Comparison of ENCODE assay signal across 30 mouse cellular contexts in the genomic region with DNA sequence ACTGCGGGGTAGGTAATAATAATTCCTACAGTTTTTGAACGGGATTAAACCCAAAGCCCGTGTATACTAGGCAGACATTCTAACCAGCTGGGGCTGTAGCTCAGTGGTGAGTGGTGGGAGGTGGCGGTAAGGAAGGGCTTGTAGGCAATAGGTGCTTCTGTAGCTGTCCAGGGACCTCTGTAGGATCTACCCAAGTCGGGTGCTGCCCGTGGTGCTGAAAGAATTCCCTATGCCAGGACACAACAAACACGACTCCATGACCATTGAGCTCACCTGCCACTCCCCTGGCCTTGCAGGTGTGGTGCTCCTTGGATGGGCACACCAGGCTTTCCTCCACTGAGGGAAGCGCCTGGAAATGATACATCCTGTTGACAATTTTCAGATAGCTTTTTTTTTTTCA. TPM values are rescaled to one million over a fixed set of nuclear protein-coding genes. Genes with fewer than 3 reads are reported as not detected.
DNase-seq lines count a peak whose midpoint lies in the region; ATAC-seq and TF ChIP-seq lines count a peak whose summit lies in the region.
"Had no signal": no experiment of that assay in that cellular context is flagged by ENCODE, and none has a peak within 500 bp of the region (broad histone marks: within the 10 kb centered on the region; RNA-seq: fewer than 3 reads in every experiment).

No protein-coding gene starts in this region.

- DNase-seq in embryo, embryonic 10 days (ENCODE audit: low spot score), result peak; percentile 47
- no peak for DNase-seq in embryo, embryonic 11 days
- DNase-seq in 3T3-L1 (ENCODE audit: low read depth, low spot score) (peak; percentile 46), R1 (ENCODE audit: low read depth, low spot score) (peak; percentile 58)
- peak; percentile 43 for DNase-seq in limb, embryonic 14.5 days (ENCODE audit: low spot score)
- DNase-seq in ovary, postnatal 14 days (ENCODE audit: low spot score), result no peak
- DNase-seq in gastrocnemius, adult 8-10 months (ENCODE audit: low spot score in 2 of 2), result no peak
- no peak for DNase-seq in c-Kit-positive CD71-positive TER-119-positive erythroid progenitor cells, embryonic 14.5 days (ENCODE audit: low spot score)
- DNase-seq: adrenal gland, postnatal 25 days; cerebellum, adult 18-20 months; cerebellum, postnatal 10 days; gastrocnemius, postnatal 14 days; kidney, adult 9 months; kidney, postnatal 10 days; layer of hippocampus, adult 9-11 months; lung, postnatal 4 days; retina, postnatal 1 day; right cerebral cortex, postnatal 14 days; thymus, postnatal 14 days had no signal

- TF ChIP-seq POLR2A in limb, embryonic 14.5 days (IDR thresholded peaks at IDR 0.05; ENCODE audit: borderline replicate concordance, extremely low read depth, insufficient read depth, insufficient read length), result no peak

- no peaks in the 10 kb centered on the region for H3K4me1 ChIP-seq in limb, embryonic 14.5 days (ENCODE audit: control insufficient read depth, insufficient read depth, low read length)
- H3K4me1 ChIP-seq: embryonic facial prominence, embryonic 15.5 days; intestine, embryonic 15.5 days had no signal

- H3K27me3 ChIP-seq in limb, embryonic 14.5 days (ENCODE audit: control insufficient read depth, insufficient read depth, low read length), result no peaks in the 10 kb centered on the region
- H3K27me3 ChIP-seq: embryonic facial prominence, embryonic 15.5 days; forebrain, embryonic 13.5 days; intestine, embryonic 15.5 days; midbrain, embryonic 13.5 days had no signal

- ATAC-seq in limb, embryonic 14.5 days (ENCODE audit: low FRiP score, low read depth), result no peak
- ATAC-seq: forebrain, embryonic 13.5 days; hindbrain, postnatal 0 days; intestine, embryonic 15.5 days; midbrain, embryonic 13.5 days had no signal

- H3K4me3 ChIP-seq in limb, embryonic 14.5 days (replicated peaks; ENCODE audit: low read length), result no peak overlapping the region
- H3K4me3 ChIP-seq: embryonic facial prominence, embryonic 15.5 days; forebrain, embryonic 13.5 days; heart, embryonic 15.5 days; hindbrain, embryonic 12.5 days; intestine, embryonic 15.5 days; limb, embryonic 12.5 days; midbrain, embryonic 13.5 days had no signal

- H3K9me3 ChIP-seq in limb, embryonic 14.5 days (ENCODE audit: control insufficient read depth, low read length), result no peaks in the 10 kb centered on the region
- H3K9me3 ChIP-seq: embryonic facial prominence, embryonic 15.5 days; forebrain, embryonic 13.5 days; heart, embryonic 15.5 days; hindbrain, embryonic 12.5 days; intestine, embryonic 15.5 days; limb, embryonic 12.5 days; midbrain, embryonic 13.5 days had no signal

- no peak overlapping the region for H3K27ac ChIP-seq in limb, embryonic 14.5 days (replicated peaks; ENCODE audit: low read depth, low read length)
- H3K27ac ChIP-seq: embryonic facial prominence, embryonic 15.5 days; forebrain, embryonic 13.5 days; heart, embryonic 15.5 days; hindbrain, embryonic 12.5 days; hindbrain, postnatal 0 days; intestine, embryonic 15.5 days; limb, embryonic 12.5 days; midbrain, embryonic 13.5 days had no signal

- no peak overlapping the region for H3K4me2 ChIP-seq in limb, embryonic 14.5 days (replicated peaks; ENCODE audit: low read depth, low read length, severe bottlenecking)
- H3K4me2 ChIP-seq: embryonic facial prominence, embryonic 15.5 days; forebrain, embryonic 13.5 days; heart, embryonic 15.5 days; hindbrain, embryonic 12.5 days; intestine, embryonic 15.5 days; limb, embryonic 12.5 days; liver, embryonic 11.5 days; midbrain, embryonic 13.5 days had no signal

- WGBS in limb, embryonic 14.5 days, result 43% methylated on average over 8 of the region's 8 CpGs

- H3K36me3 ChIP-seq in limb, embryonic 14.5 days (ENCODE audit: control insufficient read depth, insufficient read depth, low read length), result no peaks in the 10 kb centered on the region
- H3K36me3 ChIP-seq: embryonic facial prominence, embryonic 15.5 days; heart, embryonic 15.5 days; hindbrain, embryonic 12.5 days; intestine, embryonic 15.5 days; limb, embryonic 12.5 days; midbrain, embryonic 13.5 days had no signal

- H3K9ac ChIP-seq in limb, embryonic 14.5 days (ENCODE audit: low read depth, low read length, severe bottlenecking), result no peak overlapping the region
- H3K9ac ChIP-seq: embryonic facial prominence, embryonic 15.5 days; forebrain, embryonic 13.5 days; heart, embryonic 15.5 days; hindbrain, embryonic 12.5 days; intestine, embryonic 15.5 days; limb, embryonic 12.5 days; midbrain, embryonic 13.5 days had no signal

RNA-seq across cellular contexts. Expression of gene Col16a1, which starts 22.1 kb away (rescaled TPM):
- 254 and 284 TPM in 2 replicates for polyA plus RNA-seq in limb, embryonic 14.5 days (2012; rRNA removed)
- 153 TPM in 2 replicates for polyA plus RNA-seq in limb, embryonic 14.5 days (2014; fragmentation: Nextera tagmentation; extraction: Ambion mirVana)
- 1 to 10 TPM; 1.6 to 4.1 (median 2.3) TPM for total RNA-seq in gastrocnemius, adult 8-10 months (2022)

RNA-seq across cellular contexts. Expression of gene Adgrb2, which starts 40.9 kb away (rescaled TPM):
- polyA plus RNA-seq in limb, embryonic 14.5 days (2012; rRNA removed), result 52.3 and 73.4 TPM in 2 replicates
- 7.2 and 9.2 TPM in 2 replicates for polyA plus RNA-seq in limb, embryonic 14.5 days (2014; fragmentation: Nextera tagmentation; extraction: Ambion mirVana)
- total RNA-seq in gastrocnemius, adult 8-10 months (2022), result 1 to 10 TPM in 2 of 4 experiments, under 1 TPM in 2; 0.29 to 2.3 (median 1.1) TPM
- total RNA-seq: granulocyte monocyte progenitor cell, adult 5-6 weeks had no signal
- polyA plus RNA-seq: liver, embryonic 16.5 days had no signal

Comparison
In these comparisons a context has a peak if more than half of its experiments do, and no peak if none do; other contexts are left out.
1. DNase-seq: peak in embryo, embryonic 10 days (single experiment), 3T3-L1 (single experiment), R1 (single experiment) and limb, embryonic 14.5 days (single experiment); none in embryo, embryonic 11 days (single experiment), ovary, postnatal 14 days (single experiment), gastrocnemius, adult 8-10 months (0 of 2) and c-Kit-positive CD71-positive TER-119-positive erythroid progenitor cells, embryonic 14.5 days (single experiment).